Comparison of ENCODE assay signal across 7 mouse cellular contexts in genomic region chr14:33939117-33939516, GRCm38 (mm10). TPM values are rescaled to one million over a fixed set of nuclear protein-coding genes. Genes with fewer than 3 reads are reported as not detected.
DNase-seq lines count a peak whose midpoint lies in the region; ATAC-seq lines count a peak whose summit lies in the region.

No protein-coding gene starts in this region.

- ATAC-seq in forebrain, embryonic 15.5 days (replicated peaks), result no peak

- no peak overlapping the region for H3K4me3 ChIP-seq in forebrain, embryonic 15.5 days
- peak overlapping the region; percentile 35; the same call in 1 of the 2 replicates for H3K4me3 ChIP-seq in hindbrain, embryonic 10.5 days

- H3K36me3 ChIP-seq in forebrain, embryonic 15.5 days, result no peaks in the 10 kb centered on the region
- no peaks in the 10 kb centered on the region for H3K36me3 ChIP-seq in hindbrain, embryonic 10.5 days

- no peaks in the 10 kb centered on the region for H3K4me1 ChIP-seq in forebrain, embryonic 15.5 days
- 0 out of 2 replicates have a peak, but pooled peaks cover 3% of the 10 kb centered on the region for H3K4me1 ChIP-seq in hindbrain, embryonic 10.5 days (replicated peaks)

- peak; percentile 60 for DNase-seq in ZHBTc4 (ENCODE audit: low read depth, low spot score)
- DNase-seq in cerebellum, adult 11-12 months, result peak; percentile 46
- DNase-seq in hindbrain, embryonic 10.5 days (ENCODE audit: low spot score), result peak; percentile 86
- peak; percentile 73 to 86 for DNase-seq in layer of hippocampus, postnatal 25 days (ENCODE audit: extremely low spot score in 1 of 2, low spot score in 1 of 2)
- peak; percentile 66 for DNase-seq in lung, postnatal 14 days
- peak; percentile 80 for DNase-seq in right cerebral cortex, postnatal 14 days

- 28% methylated on average over 9 of the region's 9 CpGs for WGBS in forebrain, embryonic 15.5 days
- 27% methylated on average over 9 of the region's 9 CpGs for WGBS in hindbrain, embryonic 10.5 days

- no peak overlapping the region for H3K9ac ChIP-seq in forebrain, embryonic 15.5 days (replicated peaks)

- H3K4me2 ChIP-seq in forebrain, embryonic 15.5 days (replicated peaks), result 0 out of 2 replicates have a peak overlapping the region, but pooled peaks have one; percentile 20

- no peaks in the 10 kb centered on the region for H3K27me3 ChIP-seq in forebrain, embryonic 15.5 days
- 0 out of 2 replicates have a peak, but pooled peaks cover 6% of the 10 kb centered on the region for H3K27me3 ChIP-seq in hindbrain, embryonic 10.5 days (ENCODE audit: insufficient read depth, poor library complexity, severe bottlenecking)

- H3K27ac ChIP-seq in forebrain, embryonic 15.5 days (replicated peaks), result no peak overlapping the region
- peak overlapping the region; percentile 67; the same call in 1 of the 2 replicates for H3K27ac ChIP-seq in hindbrain, embryonic 10.5 days

- H3K9me3 ChIP-seq in forebrain, embryonic 15.5 days, result no peaks in the 10 kb centered on the region
- no peaks in the 10 kb centered on the region for H3K9me3 ChIP-seq in hindbrain, embryonic 10.5 days

RNA-seq across cellular contexts. Expression of gene Gdf2, which starts 1.7 kb away (rescaled TPM):
- polyA plus RNA-seq in forebrain, embryonic 15.5 days (2015; fragmentation: Nextera tagmentation; extraction: Ambion mirVana), result not detected in 2 replicates
- not detected in 2 replicates for polyA plus RNA-seq in hindbrain, embryonic 10.5 days (2016; fragmentation: Nextera tagmentation; extraction: Ambion mirVana)
- total RNA-seq in layer of hippocampus, postnatal 25 days (2021), result not detected

RNA-seq across cellular contexts. Expression of gene Rbp3, which starts 14.7 kb away (rescaled TPM):
- polyA plus RNA-seq in forebrain, embryonic 15.5 days (2015; fragmentation: Nextera tagmentation; extraction: Ambion mirVana), result 0.38 TPM in 1 of 2 replicates, not detected in the other
- not detected in 2 replicates for polyA plus RNA-seq in hindbrain, embryonic 10.5 days (2016; fragmentation: Nextera tagmentation; extraction: Ambion mirVana)
- not detected for total RNA-seq in layer of hippocampus, postnatal 25 days (2021)

RNA-seq across cellular contexts. Expression of gene Gdf10, which starts 15.7 kb away (rescaled TPM):
- 2.9 and 3.1 TPM in 2 replicates for polyA plus RNA-seq in forebrain, embryonic 15.5 days (2015; fragmentation: Nextera tagmentation; extraction: Ambion mirVana)
- 3.8 and 5.6 TPM in 2 replicates for polyA plus RNA-seq in hindbrain, embryonic 10.5 days (2016; fragmentation: Nextera tagmentation; extraction: Ambion mirVana)
- total RNA-seq in layer of hippocampus, postnatal 25 days (2021), result 1 to 10 TPM; 6.9 to 7.0 TPM

RNA-seq across cellular contexts. Expression of gene Zfp488, which starts 39.4 kb away (rescaled TPM):
- 0.13 and 0.19 TPM in 2 replicates for polyA plus RNA-seq in forebrain, embryonic 15.5 days (2015; fragmentation: Nextera tagmentation; extraction: Ambion mirVana)
- polyA plus RNA-seq in hindbrain, embryonic 10.5 days (2016; fragmentation: Nextera tagmentation; extraction: Ambion mirVana), result 0.16 and 0.45 TPM in 2 replicates
- 1 to 10 TPM; 6.6 to 7.3 TPM for total RNA-seq in layer of hippocampus, postnatal 25 days (2021)
